Mouse (Mus musculus) spleen, adult 2 months (tissue): ENCODE data around the gene Sncg.

Experiments
- CTCF ChIP-seq: fragments of 200-500 bp; IDR thresholded peaks from 2 replicates; pipeline ENCODE4 v1.5.1; 2011; ENCODE audit warnings: mild to moderate bottlenecking, inconsistent platforms; ENCODE audit not compliant: insufficient read depth, insufficient read length, insufficient replicate concordance; ENCODE audit errors: extremely low read depth
- POLR2A ChIP-seq: fragments of 200-500 bp; IDR thresholded peaks from 2 replicates; pipeline ENCODE4 v1.6.1; 2011; ENCODE audit warnings: low read depth, low read length, inconsistent platforms

GRCm38 (mm10) chr14:34339446-34339845, 35.1 kb downstream of the Sncg start:
- TF ChIP-seq CTCF (no peak), POLR2A (no peak)
